Mouse (Mus musculus) urinary bladder, postnatal 36 days (tissue): ENCODE results near the gene Tep1.
"Not testable (repeated sequence)": the region's sequence is repeated elsewhere in the genome, so short reads cannot be mapped to it uniquely, and the experiment has no call there.

Experiments
- DNase-seq, 2 experiments: peaks; one replicate each; pipeline ENCODE4 v3.0.0; 2022; ENCODE audit warnings: low spot score in 2 of 2, mixed read lengths in 1 of 2

The Tep1 gene

DNA sequence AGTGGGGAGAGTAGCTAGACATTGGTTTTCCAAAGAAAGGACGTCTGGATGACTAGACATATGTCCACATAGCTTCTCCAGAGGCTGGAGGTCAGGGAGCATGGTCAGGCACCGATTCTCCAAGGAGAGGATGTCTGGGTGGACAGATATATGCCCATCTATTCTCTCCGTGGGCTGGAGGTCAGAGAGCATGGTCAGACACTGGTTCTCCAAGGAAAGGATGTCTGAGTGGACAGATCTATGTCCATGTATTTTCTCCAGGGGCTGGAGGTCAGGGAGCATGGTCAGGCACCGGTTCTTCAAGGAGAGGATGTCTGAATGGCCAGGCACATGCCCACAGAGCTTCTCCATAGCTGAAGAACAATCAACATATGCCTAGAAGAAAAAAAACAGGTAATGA lies 2.1 kb downstream of the Tep1 start:
- DNase-seq: no peak

DNA sequence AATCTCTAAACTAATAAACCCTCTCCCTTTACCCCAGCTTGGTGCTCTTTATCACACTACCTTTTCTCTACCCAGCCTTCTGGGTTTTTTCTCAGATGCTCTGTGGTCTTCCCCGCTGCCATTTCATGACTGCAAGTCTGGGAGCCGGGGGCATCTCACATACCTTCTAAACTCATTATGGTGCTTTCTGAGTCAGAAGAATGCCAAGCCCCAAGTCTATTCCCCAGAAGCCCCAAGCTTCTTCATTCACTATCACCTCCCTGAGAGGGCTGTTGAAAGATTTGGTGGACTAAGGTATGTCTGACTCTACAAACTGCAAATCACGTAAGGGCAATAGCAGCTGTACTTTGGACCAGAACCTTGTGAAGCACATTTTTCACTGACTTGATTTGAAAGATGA lies 3.4 kb downstream of the Tep1 start:
- no peak for DNase-seq

DNA sequence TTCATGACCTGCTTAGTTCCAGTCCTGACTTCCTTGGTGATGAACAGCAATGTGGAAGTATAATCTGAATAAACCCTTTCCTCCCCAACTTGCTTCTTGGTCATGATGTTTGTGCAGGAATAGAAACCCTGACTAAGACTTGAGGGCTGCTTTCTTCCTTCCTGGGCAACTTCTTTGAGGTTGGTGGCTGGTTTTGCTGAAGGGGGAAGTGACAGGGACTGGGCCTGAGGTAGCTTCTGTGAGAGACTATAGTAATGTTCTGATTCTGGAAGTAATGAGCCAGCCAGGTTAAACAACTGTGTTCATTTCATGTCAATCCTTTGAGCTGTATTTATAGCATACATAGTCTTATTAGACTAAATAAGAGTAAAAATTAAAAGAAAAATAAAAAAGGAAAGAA lies 5.4 kb downstream of the Tep1 start:
- not testable (repeated sequence) for DNase-seq

DNA sequence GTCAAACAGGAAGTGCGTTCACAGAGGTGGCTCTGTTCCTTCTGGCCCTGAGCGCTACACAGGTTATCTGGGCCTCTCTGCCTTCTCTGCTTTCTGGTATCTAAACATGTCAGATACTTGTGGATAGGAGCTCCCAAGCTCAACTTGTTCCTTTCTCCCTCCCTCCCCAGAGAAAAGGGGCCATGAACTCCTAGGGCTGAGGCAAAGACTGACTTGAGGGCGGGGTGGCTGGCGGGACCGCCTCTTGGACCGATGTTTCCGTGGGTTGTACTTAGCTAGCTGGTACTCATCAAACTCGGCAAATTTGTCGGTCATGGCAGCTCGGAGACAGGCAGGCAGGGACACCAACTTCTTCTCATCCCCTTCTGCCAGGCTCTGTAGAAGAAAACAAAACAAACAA lies 7.7 kb downstream of the Tep1 start:
- DNase-seq: no peak

DNA sequence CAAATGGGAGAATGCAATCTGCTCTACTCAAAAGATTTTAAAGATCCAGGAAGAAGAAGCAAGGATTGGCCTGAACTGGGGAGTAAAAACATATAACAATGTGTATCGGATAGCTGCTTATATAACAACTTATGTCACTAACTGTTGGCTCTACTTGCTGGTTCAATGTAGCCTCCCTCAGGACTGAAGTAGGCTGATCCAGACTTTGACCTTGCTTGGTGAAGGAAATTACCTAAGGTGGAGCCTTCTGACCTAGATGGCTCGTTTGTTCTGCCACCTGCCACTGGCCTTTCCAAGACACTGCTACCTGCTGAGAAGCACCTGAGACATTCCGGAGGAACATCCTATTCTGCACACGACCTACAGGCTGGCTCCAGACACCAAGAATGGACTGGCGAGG lies 14.6 kb downstream of the Tep1 start:
- DNase-seq: no peak

DNA sequence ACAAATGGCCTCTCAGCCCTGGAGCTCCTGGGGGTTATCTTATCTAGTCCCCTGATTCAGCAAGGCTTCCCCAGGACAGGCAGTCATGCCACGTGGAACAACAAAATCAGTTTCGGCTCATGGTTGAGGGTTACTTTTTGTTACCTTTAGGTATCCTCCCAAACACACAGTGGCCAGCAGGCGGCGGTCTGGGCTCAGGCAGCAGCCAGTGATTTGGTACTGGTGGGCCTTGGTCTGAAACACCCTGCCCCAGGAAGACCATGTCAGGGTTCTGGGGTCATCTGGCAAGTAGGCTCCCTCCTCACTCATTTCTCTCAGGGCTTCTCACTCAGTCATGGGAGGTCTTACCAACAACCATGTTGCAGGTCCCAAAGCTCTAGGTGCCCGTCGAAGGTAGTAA lies 33.1 kb downstream of the Tep1 start:
- no peak for DNase-seq

DNA sequence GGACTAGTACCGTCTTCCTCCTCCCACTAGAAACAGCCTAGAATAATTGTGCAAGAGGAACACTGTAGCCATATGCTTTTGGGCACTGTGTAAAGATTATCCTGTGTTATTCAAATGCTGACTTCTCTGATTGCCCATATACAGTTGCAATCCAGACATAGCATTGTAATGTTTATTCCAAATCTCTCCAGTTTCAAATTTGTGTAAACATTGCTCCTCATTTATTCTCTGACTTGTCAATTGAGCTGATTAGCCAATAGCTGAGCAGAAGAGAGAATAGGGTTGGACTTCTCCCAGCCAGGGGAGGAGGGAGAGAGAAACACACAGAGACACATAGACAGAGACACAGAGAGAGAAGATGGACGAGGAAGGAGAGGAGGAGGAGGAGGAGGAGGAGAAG lies 35.9 kb downstream of the Tep1 start:
- no peak for DNase-seq

DNA sequence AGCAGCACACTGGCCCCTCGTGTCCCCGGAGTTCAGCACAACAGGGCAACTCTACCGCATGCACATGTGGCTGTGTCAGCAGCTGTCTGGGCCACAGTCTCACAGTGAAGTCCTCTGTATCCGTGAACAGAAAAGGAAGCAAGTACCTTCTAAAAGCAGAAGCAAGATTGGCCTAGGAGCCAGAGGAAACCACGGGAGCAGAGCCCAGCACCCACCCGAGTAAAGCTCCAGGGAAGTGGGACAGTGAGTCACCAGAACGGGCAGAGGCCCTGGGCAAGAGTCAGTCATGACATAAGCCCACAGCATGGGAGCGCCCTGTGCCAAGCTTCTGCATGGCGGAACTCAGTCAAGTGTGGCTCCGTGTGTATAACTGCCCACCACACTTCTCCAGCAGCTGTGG lies 36.4 kb downstream of the Tep1 start:
- peak in 1 of 2 experiments; percentile 19 for DNase-seq

DNA sequence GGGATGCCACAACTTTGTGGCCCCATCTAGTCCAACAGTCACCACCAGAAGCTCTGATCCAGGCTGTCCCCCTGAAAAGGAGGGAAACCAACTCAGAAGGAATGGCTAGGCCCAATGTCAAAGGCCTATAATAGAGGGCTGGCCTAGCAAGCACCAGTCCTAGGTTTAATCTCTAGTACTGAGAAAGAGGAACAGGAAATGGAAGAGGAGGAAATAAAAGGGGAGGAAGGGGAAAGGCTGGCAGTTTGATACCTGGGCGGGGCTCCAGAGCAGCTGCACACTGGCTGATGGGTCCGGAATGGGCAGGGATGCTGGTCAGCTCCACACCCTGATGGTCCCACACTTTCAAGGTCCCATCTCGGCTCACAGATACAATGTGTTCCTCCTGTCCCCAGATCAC lies 40.5 kb downstream of the Tep1 start:
- no peak for DNase-seq

DNA sequence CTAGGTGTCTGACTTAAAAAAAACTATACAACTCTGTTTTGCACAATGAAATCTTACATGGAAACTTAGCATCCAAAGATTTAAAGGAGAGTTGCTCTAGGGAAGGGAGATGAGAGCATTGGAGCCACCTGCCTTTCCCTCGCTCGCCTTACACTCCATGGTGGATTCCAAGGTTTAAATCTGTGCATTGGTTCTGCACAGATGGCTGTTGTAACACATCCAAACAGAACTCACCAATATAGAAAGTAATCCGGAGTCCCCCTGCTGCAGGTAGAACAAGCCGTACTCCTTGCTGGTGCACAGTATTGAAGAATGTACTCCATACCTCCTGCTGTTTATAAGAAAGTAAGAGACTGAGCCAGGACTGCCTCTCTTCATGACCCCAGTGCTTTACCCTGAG lies 43.8 kb downstream of the Tep1 start:
- no peak for DNase-seq

DNA sequence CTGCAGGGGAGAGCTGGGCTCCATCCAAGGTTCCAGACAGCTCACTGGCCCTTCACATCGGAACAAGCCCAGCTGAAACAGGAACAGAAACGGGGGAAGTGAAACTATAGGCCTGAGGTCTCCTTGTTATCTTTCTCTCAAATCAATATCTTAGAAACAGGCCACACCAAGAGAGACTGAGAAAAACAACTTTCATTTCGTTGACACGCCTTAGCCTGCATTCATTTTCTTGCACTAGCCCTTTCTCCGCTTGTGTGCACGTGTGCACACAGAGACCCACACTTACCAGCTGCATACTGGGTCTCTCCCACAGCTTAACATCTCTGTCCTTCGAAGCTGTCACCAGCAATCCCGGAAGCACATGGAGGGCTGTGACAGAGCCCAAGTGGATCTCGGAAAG lies 46.1 kb downstream of the Tep1 start:
- DNase-seq: no peak

DNA sequence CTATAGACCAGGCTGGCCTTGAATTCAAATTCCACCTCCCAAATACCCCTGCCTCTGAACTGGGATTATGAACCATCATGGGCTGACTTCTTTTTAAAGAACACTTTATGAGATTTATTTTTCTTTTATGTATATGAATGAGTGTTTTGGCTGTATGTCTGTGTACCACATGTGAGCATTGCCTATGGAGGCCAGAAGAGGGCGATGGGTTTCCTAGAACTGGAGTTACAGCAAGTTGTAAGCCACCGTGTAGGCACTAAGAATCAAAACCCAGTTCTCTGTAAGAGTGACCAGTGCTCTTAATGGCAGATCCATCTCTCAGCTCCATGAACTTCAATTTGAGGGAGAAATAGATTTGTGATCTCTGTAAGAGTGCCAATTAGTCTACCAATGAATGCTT lies 47.1 kb downstream of the Tep1 start:
- DNase-seq: no peak

DNA sequence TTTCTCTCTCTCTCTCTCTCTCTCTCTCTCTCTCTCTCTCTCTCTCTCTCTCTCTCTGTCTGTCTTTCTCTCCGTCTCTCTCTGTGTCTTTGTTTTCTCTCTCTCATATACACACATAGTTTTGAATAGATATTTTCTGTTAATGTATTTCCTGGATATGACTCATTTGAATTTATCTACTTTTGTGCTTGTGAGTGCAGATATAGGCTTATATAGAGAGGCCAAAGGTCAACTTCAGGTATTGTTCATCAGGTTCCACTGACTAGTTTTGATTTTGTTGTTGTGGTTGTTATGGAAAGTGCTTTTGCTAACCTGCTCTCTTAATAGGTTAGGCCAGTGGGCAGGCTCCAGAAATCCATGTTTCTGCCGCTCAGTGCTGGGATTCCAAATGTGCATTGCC lies 57.3 kb downstream of the Tep1 start:
- DNase-seq: no peak

DNA sequence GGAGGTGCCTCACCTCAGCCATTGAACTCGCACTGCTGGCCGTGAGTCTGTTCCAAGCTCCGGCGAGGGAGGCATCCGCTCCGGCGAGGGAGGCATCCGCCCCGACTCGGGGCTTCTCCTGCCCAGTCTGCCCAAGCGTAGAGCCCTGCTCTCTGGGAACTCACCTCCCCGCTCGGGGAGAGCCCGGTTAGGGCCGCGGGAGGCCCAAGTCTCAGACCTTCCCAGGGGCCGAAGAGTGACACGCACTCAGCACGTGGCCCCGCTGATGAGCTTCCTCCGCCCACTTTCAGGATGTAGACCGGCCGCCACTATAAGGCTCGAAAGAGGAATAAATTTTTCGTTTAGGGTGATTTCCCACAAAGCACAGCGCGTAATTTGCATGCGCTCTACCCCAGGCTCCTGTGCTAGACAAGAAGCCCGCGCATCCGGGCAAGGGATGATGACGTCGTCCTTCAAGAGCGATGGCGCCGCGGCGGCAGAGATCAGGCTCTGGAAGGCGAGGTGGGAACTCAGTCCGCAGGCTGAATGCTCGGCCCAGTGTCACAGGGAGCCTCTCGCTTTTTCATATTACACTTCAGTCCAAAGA lies 62.8 kb downstream of the Tep1 start, which contains the start of the genes Ccnb1ip1 and Parp2:
Gene Ccnb1ip1, minus strand, starts transcription at position 246 of the 586 bp plus-strand sequence.
Gene Parp2, plus strand, starts transcription at position 355 of the 586 bp plus-strand sequence.
- peak; percentile 98 to 100 for DNase-seq

DNA sequence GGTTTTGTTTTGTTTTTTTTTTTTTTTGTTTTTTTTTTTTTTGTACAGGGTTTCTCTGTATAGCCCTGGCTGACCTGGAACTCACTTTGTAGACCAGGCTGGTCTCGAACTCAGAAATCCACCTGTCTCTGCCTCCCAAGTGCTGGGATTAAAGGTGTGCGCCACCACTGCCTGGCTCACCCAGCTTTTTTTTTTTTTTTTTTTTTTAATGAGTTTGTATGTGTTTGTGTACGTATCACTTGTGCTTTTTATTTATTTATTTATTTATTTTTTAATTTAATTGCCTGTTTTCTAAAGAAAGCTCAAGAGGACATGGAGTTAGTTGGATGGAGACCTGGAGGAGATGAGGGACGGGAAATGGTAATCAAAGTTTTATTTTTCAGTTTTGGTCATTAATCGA lies 63.9 kb downstream of the Tep1 start:
- not testable (repeated sequence) for DNase-seq

DNA sequence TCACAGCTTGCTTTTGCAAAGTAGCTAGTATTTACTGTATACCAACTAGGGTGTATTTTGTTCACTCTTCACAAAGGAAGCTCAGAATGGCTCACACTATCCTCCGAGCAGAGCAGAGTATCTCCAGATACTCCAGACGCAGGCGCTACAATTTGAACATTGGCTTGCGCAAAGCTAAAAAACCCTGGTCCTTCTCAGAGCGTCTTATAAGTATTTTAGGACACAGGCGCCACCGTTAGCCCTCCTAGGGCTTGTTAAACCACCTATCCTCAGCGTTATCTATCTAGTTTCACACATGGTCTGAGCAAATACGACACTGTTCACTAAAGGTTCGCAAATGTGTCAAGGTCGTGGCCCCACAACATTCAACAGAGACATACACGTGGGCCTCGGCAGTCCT lies 65.7 kb downstream of the Tep1 start:
- no peak for DNase-seq

DNA sequence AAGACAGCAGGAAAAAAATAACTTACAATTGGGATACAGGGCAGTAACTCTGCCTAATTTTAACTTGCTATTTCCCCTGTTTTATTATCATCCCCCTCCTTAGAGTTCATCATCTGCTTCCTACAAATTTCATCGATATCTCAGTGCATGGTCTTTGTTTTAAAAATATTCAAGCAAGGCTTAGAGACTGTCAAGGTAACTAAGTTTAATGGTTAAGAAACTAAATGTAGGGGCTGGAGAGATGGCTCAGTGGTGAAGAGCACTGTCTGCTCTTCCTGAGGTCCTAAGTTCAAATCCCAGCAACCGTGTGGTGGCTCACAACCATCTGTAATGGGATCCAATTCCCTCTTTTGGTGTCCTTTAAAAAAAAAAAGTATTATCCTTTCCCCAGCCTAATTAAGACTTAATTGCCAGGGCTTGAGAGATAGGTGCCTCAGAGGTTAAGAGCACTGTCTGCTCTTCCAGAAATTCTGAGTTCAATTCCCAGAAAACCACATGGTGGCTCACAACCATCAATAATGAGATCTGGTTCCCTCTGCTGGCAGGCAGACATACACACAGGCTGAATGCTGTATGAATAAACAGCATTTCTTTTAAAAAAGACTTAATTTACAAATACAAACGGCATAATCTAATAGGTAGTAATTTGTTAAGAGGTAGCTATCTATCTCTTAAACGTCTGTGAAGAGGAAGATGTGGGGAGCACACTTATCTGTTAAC lies 67.4 kb downstream of the Tep1 start:
- DNase-seq: no peak

DNA sequence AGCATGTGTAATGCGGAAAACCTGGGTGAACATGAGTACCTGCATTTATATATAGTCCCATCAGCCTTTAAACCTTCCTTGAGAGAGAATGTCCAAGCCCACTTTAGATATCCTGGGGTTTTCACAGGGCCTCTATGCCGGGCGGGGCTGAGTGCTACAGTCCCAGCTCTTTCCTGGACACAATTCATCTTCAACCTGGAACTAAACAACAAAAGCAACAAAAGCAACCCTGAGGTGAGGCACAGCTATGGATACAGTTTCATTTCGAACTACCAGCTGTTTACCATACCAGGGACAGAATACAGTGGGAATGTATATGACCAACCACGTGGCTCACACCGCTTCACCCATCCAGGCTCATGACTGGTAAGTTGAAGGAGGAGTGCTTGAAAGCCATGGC lies 67.9 kb downstream of the Tep1 start:
- DNase-seq: no peak

DNA sequence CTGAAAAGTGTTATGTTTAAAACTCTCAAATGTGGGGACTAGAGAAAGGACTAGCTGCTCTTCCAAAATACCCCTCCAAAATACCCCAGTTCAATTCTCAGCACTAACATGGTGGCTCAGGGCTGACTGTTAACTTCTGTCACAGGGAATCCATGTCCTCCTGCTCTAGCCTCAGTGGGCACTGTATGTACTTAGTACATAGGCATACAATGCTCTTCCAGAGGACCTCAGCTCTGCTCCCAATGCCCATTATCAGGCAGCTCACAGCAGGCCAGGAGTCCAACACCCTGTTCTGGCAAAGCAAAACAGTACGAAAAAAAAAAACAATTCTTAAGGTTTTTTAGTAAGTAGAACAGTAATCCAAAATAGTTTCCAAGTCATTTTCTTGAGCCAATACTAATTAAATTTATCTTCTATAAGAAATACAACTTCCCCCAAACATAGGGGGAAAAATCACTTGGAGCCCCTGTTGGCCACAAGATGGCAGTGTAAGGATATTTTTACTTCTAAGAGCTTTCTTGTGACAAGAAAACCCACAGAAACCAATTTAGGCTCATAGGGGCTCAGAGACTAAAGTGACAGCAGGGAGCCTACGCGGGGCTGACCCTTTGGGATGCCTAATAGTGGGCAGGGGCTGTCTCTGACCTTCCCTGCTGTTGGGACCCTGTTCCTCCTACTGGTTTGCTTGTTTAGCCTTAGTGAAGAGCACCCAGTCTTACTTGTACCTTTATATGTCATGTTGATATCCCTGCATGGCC lies 70.7 kb downstream of the Tep1 start:
- DNase-seq: no peak

DNA sequence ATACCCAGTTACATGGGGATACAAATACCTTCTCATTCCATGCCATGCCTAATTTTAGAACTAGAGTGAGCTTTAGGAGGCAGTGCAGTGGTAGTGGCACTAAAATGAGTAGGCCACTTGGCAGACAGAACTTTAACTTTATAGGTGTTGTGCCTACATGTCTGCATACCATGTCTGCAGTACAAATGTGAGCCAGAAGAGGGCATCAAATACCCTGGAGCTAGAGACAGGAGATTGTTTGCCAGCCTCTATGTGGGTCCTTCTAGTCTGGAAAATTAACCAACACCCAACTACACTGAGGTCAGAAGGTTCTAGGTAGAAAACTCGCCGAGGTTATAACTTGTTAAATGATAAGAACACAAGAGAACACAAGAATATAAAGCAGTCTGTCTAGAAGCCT lies 71.8 kb downstream of the Tep1 start:
- DNase-seq: no peak

DNA sequence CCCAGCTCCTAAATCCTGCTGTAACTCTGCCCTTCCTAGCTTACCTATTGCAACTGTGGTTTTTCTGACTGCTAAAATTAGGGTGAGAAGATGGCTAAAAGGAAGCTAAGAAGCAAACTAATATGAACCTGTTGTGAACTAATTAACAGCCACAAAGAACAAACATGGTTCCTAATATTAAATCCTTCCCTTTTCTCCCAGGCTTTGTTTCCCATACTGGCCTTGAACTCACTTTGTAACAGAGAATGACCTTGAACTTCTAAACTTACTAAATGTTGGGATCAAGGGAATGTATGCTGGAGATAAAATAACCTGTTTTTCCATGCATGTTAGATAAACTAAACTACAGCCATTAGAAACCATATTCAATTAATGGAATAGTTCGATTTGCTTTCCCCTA lies 73.9 kb downstream of the Tep1 start:
- DNase-seq: no peak

DNA sequence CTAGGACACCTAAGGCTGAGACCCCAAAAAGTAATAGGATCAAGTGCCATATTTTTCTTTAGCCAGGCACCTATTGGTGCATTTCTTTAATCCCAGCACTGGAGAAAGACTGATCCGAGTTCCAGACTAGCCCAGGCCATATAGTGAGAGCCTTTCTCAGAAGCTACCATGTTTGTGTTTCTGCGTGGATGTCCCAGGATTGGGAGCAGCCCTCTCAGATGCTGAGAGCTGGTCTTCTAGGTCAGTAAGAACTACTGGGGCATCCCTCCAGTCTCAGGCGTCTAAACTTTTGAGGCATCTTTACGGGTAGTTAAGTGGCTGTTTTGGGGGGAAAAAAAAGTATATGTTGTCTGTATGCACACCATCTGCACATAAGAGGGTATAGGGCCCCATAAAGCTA lies 74.4 kb downstream of the Tep1 start:
- no peak for DNase-seq
